Mouse (Mus musculus) stomach, postnatal 0 days (tissue): ENCODE measurements around the gene Dkk3.

Experiments used
- CTCF ChIP-seq: IDR thresholded peaks from 2 replicates; pipeline ENCODE4 v1.5.1; 2016; ENCODE audit warnings: antibody characterized with exemption, low read depth, mild to moderate bottlenecking, moderate library complexity
- EP300 ChIP-seq: optimal IDR thresholded peaks from 2 replicates; pipeline ENCODE3; 2016; ENCODE audit warnings: antibody characterized with exemption

DNA sequence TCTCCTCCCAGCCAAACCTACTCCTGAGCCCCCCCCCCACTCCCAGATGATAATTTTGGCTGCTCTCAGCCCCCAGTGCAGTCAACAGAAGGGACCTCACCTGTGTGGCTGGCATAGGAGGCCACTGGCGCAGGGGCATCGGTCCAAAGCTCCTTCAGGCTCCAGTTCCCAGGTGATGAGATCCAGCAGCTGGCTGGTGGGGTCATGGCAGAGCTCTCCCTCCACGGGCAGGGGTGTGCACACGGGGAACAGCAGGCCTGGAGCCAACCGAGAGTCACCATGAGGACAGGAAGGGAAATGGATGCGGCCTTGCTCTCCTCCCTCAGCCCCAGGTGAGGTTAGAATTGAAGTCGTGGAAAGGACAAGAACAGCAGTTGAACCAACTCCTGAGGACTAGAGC, 39.6 kb downstream of the Dkk3 start:
- TF ChIP-seq CTCF (no peak), EP300 (no peak)
